Mouse (Mus musculus): ENCODE results near the gene Zfp74. TPM values are rescaled to one million over a fixed set of nuclear protein-coding genes. Genes with fewer than 3 reads are reported as not detected.

Gene Zfp74
- 8.1 TPM for total RNA-seq (2023)

GRCm38 (mm10) chr7:29953513-29954401, at the start of gene Zfp74:
Zfp74 (minus strand) TSS chr7:29954089.

GRCm38 (mm10) chr7:29983690-29984380, 29.9 kb upstream of the Zfp74 start, which contains the start of gene Zfp568:
Zfp568 (plus strand) TSS chr7:29983955.

GRCm38 (mm10) chr7:29908130-29908950, 45.5 kb downstream of the Zfp74 start, which contains the start of gene Zfp383:
Zfp383 (plus strand) TSS chr7:29908223.

GRCm38 (mm10) chr7:29905966-29906681, 47.8 kb downstream of the Zfp74 start, which contains the start of gene Zfp27:
Zfp27 (minus strand) TSS chr7:29906572.

Other genes starting within 250 kb of the Zfp74 start
- gene Catsperg2, start 227.1 kb downstream of the Zfp74 start, total RNA-seq (2023): not detected
- 15.4 TPM for gene Zfp84, start 185.5 kb downstream of the Zfp74 start, total RNA-seq (2023)
- 0.29 TPM for gene Zfp30, start 170.1 kb downstream of the Zfp74 start, total RNA-seq (2023)
- 7.6 TPM for gene Zfp790, start 138.0 kb downstream of the Zfp74 start, total RNA-seq (2023)
- 8.1 TPM for gene Zfp940, start 100.4 kb downstream of the Zfp74 start, total RNA-seq (2023)
- gene Zfp420, start 94.1 kb downstream of the Zfp74 start, total RNA-seq (2023): 22.0 TPM
- gene Zfp27, start 47.5 kb downstream of the Zfp74 start, total RNA-seq (2023): 6.3 TPM
- 1.6 TPM for gene Zfp383, start 45.9 kb downstream of the Zfp74 start, total RNA-seq (2023)
- 12.8 TPM for gene Zfp568, start 29.9 kb upstream of the Zfp74 start, total RNA-seq (2023)
- 2.0 TPM for gene Zfp14, start 97.3 kb upstream of the Zfp74 start, total RNA-seq (2023)
- gene Zfp82, start 118.8 kb upstream of the Zfp74 start, total RNA-seq (2023): 4.0 TPM
- not detected for gene Gm26920, start 136.3 kb upstream of the Zfp74 start, total RNA-seq (2023)
- gene Zfp566, start 136.4 kb upstream of the Zfp74 start, total RNA-seq (2023): 9.0 TPM
- 55.2 TPM for gene Zfp260, start 140.7 kb upstream of the Zfp74 start, total RNA-seq (2023)
- 5.2 TPM for gene Zfp382, start 167.9 kb upstream of the Zfp74 start, total RNA-seq (2023)
- gene Zfp146, start 215.7 kb upstream of the Zfp74 start, total RNA-seq (2023): 41.9 TPM
- gene Cox7a1, start 230.1 kb upstream of the Zfp74 start, total RNA-seq (2023): not detected
- 123 TPM for gene Capns1, start 244.7 kb upstream of the Zfp74 start, total RNA-seq (2023)

Measured in CD4-positive naive resting alpha-beta T cell, adult 76 days (primary cell).